Mouse (Mus musculus): Measurements from ENCODE around the gene Fam185a.

The Fam185a gene

GRCm38 (mm10) chr5:21493294-21493999 is 68.7 kb downstream of the Fam185a start:
- no peak for DNase-seq (ENCODE audit: low read depth, low spot score)

GRCm38 (mm10) chr5:21494781-21495180 is 70.0 kb downstream of the Fam185a start:
- DNase-seq (ENCODE audit: low read depth, low spot score): no peak

DNA sequence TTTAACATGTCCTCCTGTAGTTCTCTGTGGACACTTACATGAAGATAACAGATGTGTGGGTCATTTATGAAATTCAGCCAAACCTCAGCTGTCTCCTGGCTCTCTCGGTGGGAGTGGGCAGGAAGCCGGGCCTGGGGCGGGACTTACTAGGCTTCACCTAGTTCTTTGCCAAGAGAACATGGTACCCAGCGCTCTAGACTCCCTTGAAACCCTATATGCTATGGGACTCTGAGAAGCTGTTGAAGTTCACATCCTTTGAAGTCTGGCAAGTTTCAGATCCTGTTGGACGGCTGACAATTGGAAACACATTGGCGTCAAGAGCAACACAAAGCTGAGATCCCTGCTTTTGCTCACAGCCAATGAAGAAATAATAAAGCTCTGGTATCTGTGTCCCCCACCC is 71.6 kb downstream of the Fam185a start:
- DNase-seq (ENCODE audit: low read depth, low spot score): no peak

GRCm38 (mm10) chr5:21496881-21497280 is 72.1 kb downstream of the Fam185a start:
- no peak for DNase-seq (ENCODE audit: low read depth, low spot score)

DNA sequence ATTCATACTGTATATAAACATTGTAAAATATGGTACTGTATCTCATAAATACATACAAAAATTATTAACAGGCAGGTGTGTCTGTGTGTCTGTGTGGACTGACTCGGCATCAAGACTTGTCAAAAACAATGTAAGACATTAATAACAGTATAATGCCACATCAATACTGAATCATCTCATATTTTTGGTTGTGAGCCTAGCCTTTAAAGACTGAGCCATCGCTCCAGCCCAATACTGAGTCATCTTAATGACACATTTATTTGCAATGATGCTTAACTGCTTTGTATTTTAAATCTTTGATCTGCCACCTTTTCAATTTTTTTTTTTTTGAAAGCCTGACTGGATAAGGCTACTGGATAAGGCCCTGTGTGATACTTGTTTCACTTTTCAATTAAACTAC is 73.7 kb downstream of the Fam185a start:
- no peak for DNase-seq (ENCODE audit: low read depth, low spot score)

- no peak for DNase-seq (ENCODE audit: low read depth, low spot score)
Measured at GRCm38 (mm10) chr5:21498925-21499324, 74.2 kb downstream of the Fam185a start.

- DNase-seq (ENCODE audit: low read depth, low spot score): no peak
Measured at GRCm38 (mm10) chr5:21500133-21500532, 75.4 kb downstream of the Fam185a start.

DNA sequence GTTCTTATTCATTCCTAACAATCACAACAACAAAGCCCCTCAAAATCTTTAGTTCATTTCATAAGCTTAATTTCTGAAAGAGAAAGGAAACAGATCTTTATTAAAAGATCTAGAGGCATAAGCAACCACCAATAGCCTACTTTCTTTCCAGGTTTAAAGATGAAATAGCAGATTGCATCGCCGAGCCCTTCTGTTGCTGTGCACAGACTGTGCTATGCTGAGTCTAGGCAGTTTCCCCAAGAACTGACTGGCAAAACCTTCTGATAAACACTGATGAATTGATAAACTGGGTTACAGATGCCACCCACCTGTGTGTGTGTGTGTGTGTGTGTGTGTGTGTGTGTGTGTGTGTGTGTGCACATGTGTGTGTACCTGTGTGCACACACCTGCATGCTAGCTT is 76.2 kb downstream of the Fam185a start:
- DNase-seq (ENCODE audit: low read depth, low spot score): no peak

- DNase-seq (ENCODE audit: low read depth, low spot score): peak; percentile 72
Measured at GRCm38 (mm10) chr5:21502936-21503610, 78.3 kb downstream of the Fam185a start.

GRCm38 (mm10) chr5:21505159-21505558 is 80.4 kb downstream of the Fam185a start:
- DNase-seq (ENCODE audit: low read depth, low spot score): no peak

GRCm38 (mm10) chr5:21506887-21507286 is 82.1 kb downstream of the Fam185a start:
- no peak for DNase-seq (ENCODE audit: low read depth, low spot score)

GRCm38 (mm10) chr5:21509801-21510200 is 85.0 kb downstream of the Fam185a start:
- DNase-seq (ENCODE audit: low read depth, low spot score): no peak

- peak; percentile 16 for DNase-seq (ENCODE audit: low read depth, low spot score)
Measured at GRCm38 (mm10) chr5:21513363-21513762, 88.6 kb downstream of the Fam185a start.

DNA sequence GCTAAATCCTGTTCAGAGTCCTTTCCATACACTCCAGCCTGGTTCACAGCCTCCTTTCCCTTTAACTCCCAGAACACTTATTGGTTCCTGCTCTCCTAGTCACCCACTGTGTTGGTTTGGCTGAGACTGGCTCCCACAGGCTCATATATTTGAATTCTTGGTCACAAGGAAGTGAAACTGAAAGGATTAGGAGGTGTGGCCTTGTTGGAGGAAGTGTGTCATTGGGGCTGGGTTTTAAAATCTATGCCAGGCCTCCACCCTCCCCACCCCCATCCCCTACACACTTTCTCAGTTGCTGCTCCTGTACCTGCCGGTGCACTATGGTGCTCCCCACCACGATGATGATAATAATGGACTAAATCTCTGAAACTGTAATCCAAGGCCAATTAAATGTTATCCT is 92.8 kb downstream of the Fam185a start:
- DNase-seq (ENCODE audit: low read depth, low spot score): no peak

DNA sequence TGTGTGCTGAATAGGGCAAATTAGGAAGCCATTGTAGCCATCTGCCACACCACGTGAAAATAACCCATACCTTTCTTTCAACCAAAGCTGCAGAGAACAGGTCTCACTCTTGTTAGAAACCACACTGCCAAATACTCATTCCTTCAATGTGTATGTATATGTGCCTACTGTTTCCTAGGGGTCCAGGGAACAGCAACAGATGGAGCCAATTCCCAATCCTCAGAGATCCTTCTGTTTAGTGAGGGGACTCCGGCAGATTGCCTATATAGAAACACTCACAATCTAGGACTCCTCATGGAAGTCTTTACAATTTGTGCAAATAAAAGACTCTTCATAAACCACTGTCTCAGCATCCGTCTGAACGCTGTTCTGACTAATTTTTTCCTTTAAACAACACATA is 93.4 kb downstream of the Fam185a start:
- no peak for DNase-seq (ENCODE audit: low read depth, low spot score)

GRCm38 (mm10) chr5:21519166-21519565 is 94.4 kb downstream of the Fam185a start:
- no peak for DNase-seq (ENCODE audit: low read depth, low spot score)

DNA sequence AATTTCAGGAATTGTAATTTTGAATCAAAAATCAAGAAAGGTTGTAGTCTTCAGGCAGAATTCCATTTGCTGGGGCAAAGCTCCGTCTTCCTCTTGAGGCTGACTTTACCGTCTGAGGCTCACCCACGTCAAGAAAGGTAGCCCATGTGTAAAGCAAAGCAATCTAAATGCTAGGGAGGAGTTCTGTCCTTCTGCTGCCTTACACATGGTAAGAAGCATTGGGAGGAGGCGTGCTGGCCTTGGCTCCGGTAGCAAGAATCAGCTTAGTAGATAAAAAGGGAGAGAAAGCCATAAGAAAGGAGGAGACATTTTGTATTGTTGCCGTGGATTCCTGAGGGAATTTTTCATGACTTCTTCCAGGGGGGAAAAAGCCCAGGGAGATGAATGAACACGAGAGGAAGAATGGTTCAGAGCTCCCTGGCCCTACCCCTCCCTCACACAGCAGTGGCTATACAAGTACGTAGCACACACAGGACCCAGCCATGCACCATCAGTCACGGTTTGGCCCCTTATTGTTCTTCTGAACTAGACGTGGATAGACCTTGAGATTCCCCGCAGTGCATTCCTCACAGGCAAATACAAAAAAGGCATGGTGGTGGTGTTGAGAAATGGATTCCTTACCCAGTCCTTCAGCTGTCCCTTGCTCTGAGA is 102.2 kb downstream of the Fam185a start:
- DNase-seq (ENCODE audit: low read depth, low spot score): no peak

DNA sequence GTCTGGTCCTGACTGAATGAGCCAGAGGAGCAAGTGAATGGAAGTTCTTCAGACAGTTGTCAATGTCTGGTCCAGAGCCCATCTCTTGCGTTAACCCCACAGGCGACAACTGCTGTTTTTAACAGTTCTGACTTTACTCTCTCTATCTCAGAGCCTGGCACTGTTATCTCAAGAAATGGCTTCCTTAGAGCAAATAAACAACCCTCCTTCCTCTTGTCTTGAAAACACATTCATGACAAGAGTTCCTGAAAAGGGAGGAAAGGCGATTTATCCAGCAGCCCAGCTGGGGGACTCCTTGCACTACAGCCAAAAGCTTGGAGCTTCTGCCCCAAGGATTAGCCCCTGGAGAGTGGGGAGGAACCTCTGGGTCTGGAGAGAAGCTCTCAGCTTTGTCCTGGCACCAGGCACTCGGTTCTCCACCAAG is 102.7 kb downstream of the Fam185a start:
- DNase-seq (ENCODE audit: low read depth, low spot score): no peak

GRCm38 (mm10) chr5:21528068-21528842 is 103.5 kb downstream of the Fam185a start:
- DNase-seq (ENCODE audit: low read depth, low spot score): no peak

GRCm38 (mm10) chr5:21529110-21529720 is 104.5 kb downstream of the Fam185a start:
- no peak for DNase-seq (ENCODE audit: low read depth, low spot score)
